Mouse (Mus musculus): ENCODE results near the gene Olfr279. TPM values are rescaled to one million over a fixed set of nuclear protein-coding genes. Genes with fewer than 3 reads are reported as not detected.

The Olfr279 gene
- polyA plus RNA-seq (2014; fragmentation: Nextera tagmentation; extraction: Ambion mirVana): not detected in 2 replicates

- H3K4me3 ChIP-seq (replicated peaks; ENCODE audit: low read depth, low read length): no peak within 1 kb of the TSS
- 72% methylated on average over 4 of the region's 4 CpGs for WGBS
Measured at GRCm38 (mm10) chr15:98492102-98492501, at the start of gene Olfr279. TSS of gene Olfr279 (plus strand) at chr15:98492402.

DNA sequence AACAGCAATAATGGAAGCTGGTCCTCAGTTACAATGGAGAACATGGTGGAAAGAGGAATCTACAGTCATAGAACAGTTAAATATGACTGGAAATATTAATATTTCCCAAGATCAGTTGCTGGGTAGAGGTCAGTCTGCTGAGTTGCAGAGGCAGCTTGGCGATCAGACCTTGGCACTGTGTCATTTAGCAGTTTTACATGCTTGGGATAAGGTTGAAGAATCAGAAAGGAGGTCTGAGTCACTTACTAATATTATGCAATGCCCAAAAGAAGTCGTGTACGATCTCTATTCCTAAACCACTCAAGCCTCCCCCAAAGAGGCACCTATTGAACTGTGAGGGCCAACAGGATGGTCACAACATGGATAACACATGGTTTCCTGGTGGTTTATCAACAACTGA is 47.6 kb upstream of the Olfr279 start:
- H3K9ac ChIP-seq (replicated peaks; ENCODE audit: low read length): no peak overlapping the region
- DNase-seq: no peak
- 84% methylated on average over 3 of the region's 3 CpGs for WGBS
- no peaks in the 10 kb centered on the region for H3K9me3 ChIP-seq (ENCODE audit: control insufficient read depth, low read length)
- no peaks in the 10 kb centered on the region for H3K4me1 ChIP-seq (ENCODE audit: control insufficient read depth, insufficient read depth, low read length)
- H3K36me3 ChIP-seq (ENCODE audit: control insufficient read depth, insufficient read depth, low read length): no peaks in the 10 kb centered on the region
- no peak overlapping the region for H3K4me2 ChIP-seq (ENCODE audit: low read length)
- H3K4me3 ChIP-seq (replicated peaks; ENCODE audit: low read depth, low read length): no peak overlapping the region
- no peak overlapping the region for H3K27ac ChIP-seq (replicated peaks; ENCODE audit: low read depth, low read length)
- no peaks in the 10 kb centered on the region for H3K27me3 ChIP-seq (ENCODE audit: control insufficient read depth, insufficient read depth, low read length)
- no peak for ATAC-seq (ENCODE audit: low FRiP score, low TSS enrichment)

More at GRCm38 (mm10) chr15:98492102-98492501, at the start of gene Olfr279:
- H3K27me3 ChIP-seq (ENCODE audit: control insufficient read depth, insufficient read depth, low read length): no peaks in the 10 kb centered on the region
- no peaks in the 10 kb centered on the region for H3K9me3 ChIP-seq (ENCODE audit: control insufficient read depth, low read length)
- DNase-seq (no peak), ATAC-seq (ENCODE audit: low FRiP score, low TSS enrichment) (no peak)
- no peak within 1 kb of the TSS for H3K27ac ChIP-seq (replicated peaks; ENCODE audit: low read depth, low read length)
- H3K4me2 ChIP-seq (ENCODE audit: low read length): no peak within 1 kb of the TSS
- no peaks in the 10 kb centered on the region for H3K36me3 ChIP-seq (ENCODE audit: control insufficient read depth, insufficient read depth, low read length)
- H3K9ac ChIP-seq (replicated peaks; ENCODE audit: low read length): no peak within 1 kb of the TSS
- no peaks in the 10 kb centered on the region for H3K4me1 ChIP-seq (ENCODE audit: control insufficient read depth, insufficient read depth, low read length)

GRCm38 (mm10) chr15:98448521-98448920 is 43.7 kb upstream of the Olfr279 start:
- Histone ChIP-seq H3K36me3 (ENCODE audit: control insufficient read depth, insufficient read depth, low read length) (no peaks in the 10 kb centered on the region), H3K9me3 (ENCODE audit: control insufficient read depth, low read length) (no peaks in the 10 kb centered on the region), H3K4me2 (ENCODE audit: low read length) (peak overlapping the region; percentile 17; the same call in 1 of the 2 replicates), H3K4me1 (ENCODE audit: control insufficient read depth, insufficient read depth, low read length) (no peaks in the 10 kb centered on the region), H3K27me3 (ENCODE audit: control insufficient read depth, insufficient read depth, low read length) (no peaks in the 10 kb centered on the region), H3K9ac (replicated peaks; ENCODE audit: low read length) (no peak overlapping the region), H3K4me3 (replicated peaks; ENCODE audit: low read depth, low read length) (no peak overlapping the region), H3K27ac (replicated peaks; ENCODE audit: low read depth, low read length) (no peak overlapping the region)
- ATAC-seq (ENCODE audit: low FRiP score, low TSS enrichment) (no peak), DNase-seq (peak; percentile 41)
- 51% methylated on average over 4 of the region's 4 CpGs for WGBS

DNA sequence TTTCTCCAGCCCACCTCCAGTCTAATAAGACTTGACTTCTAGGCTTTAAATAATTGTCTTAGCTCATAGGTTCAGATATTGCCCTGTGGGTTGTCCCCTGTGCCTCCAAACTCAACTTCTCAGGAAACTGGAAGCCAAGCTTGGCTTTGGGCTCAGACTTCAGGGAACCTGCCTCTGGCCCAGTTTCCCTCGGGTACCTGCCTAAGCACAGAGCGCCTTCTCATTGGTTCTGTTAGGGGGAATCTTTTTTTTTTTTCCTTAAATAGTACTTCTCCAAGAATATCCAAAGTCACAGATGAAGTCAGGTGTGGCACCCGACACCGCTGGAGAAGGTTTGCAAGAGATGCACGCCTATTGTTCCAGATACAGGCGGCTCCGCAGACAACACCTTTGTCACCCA is 39.9 kb upstream of the Olfr279 start, which contains the start of gene Olfr281:
Gene Olfr281, plus strand, starts transcription at position 301 of the 400 bp plus-strand sequence.
- Histone ChIP-seq H3K27me3 (ENCODE audit: control insufficient read depth, insufficient read depth, low read length) (no peaks in the 10 kb centered on the region), H3K4me2 (ENCODE audit: low read length) (no peak within 1 kb of the TSS), H3K9me3 (ENCODE audit: control insufficient read depth, low read length) (no peaks in the 10 kb centered on the region), H3K36me3 (ENCODE audit: control insufficient read depth, insufficient read depth, low read length) (no peaks in the 10 kb centered on the region), H3K27ac (replicated peaks; ENCODE audit: low read depth, low read length) (no peak within 1 kb of the TSS), H3K9ac (replicated peaks; ENCODE audit: low read length) (no peak within 1 kb of the TSS), H3K4me3 (replicated peaks; ENCODE audit: low read depth, low read length) (no peak within 1 kb of the TSS), H3K4me1 (ENCODE audit: control insufficient read depth, insufficient read depth, low read length) (no peaks in the 10 kb centered on the region)
- DNase-seq (no peak), ATAC-seq (ENCODE audit: low FRiP score, low TSS enrichment) (no peak)
- 92% methylated on average over 7 of the region's 7 CpGs for WGBS

GRCm38 (mm10) chr15:98469596-98469995 is 22.6 kb upstream of the Olfr279 start, which contains the start of gene OR5BS1P:
TSS of gene OR5BS1P (plus strand) at chr15:98469896.
- Histone ChIP-seq H3K4me1 (ENCODE audit: control insufficient read depth, insufficient read depth, low read length) (no peaks in the 10 kb centered on the region), H3K4me3 (replicated peaks; ENCODE audit: low read depth, low read length) (no peak within 1 kb of the TSS), H3K27me3 (ENCODE audit: control insufficient read depth, insufficient read depth, low read length) (no peaks in the 10 kb centered on the region), H3K27ac (replicated peaks; ENCODE audit: low read depth, low read length) (no peak within 1 kb of the TSS), H3K9ac (replicated peaks; ENCODE audit: low read length) (no peak within 1 kb of the TSS), H3K4me2 (ENCODE audit: low read length) (no peak within 1 kb of the TSS), H3K9me3 (ENCODE audit: control insufficient read depth, low read length) (no peaks in the 10 kb centered on the region), H3K36me3 (ENCODE audit: control insufficient read depth, insufficient read depth, low read length) (no peaks in the 10 kb centered on the region)
- DNase-seq (no peak), ATAC-seq (ENCODE audit: low FRiP score, low TSS enrichment) (no peak)
- 86% methylated on average over 4 of the region's 4 CpGs for WGBS

GRCm38 (mm10) chr15:98471539-98471938 is 20.7 kb upstream of the Olfr279 start:
- Histone ChIP-seq H3K27ac (replicated peaks; ENCODE audit: low read depth, low read length) (no peak overlapping the region), H3K9me3 (ENCODE audit: control insufficient read depth, low read length) (no peaks in the 10 kb centered on the region), H3K4me3 (replicated peaks; ENCODE audit: low read depth, low read length) (no peak overlapping the region), H3K36me3 (ENCODE audit: control insufficient read depth, insufficient read depth, low read length) (no peaks in the 10 kb centered on the region), H3K4me1 (ENCODE audit: control insufficient read depth, insufficient read depth, low read length) (no peaks in the 10 kb centered on the region), H3K9ac (replicated peaks; ENCODE audit: low read length) (no peak overlapping the region), H3K4me2 (ENCODE audit: low read length) (no peak overlapping the region), H3K27me3 (ENCODE audit: control insufficient read depth, insufficient read depth, low read length) (no peaks in the 10 kb centered on the region)
- DNase-seq (no peak), ATAC-seq (ENCODE audit: low FRiP score, low TSS enrichment) (no peak)
- 91% methylated on average over 13 of the region's 13 CpGs for WGBS

- Histone ChIP-seq H3K4me2 (ENCODE audit: low read length) (no peak overlapping the region), H3K9ac (replicated peaks; ENCODE audit: low read length) (no peak overlapping the region), H3K27me3 (ENCODE audit: control insufficient read depth, insufficient read depth, low read length) (no peaks in the 10 kb centered on the region), H3K27ac (replicated peaks; ENCODE audit: low read depth, low read length) (no peak overlapping the region), H3K36me3 (ENCODE audit: control insufficient read depth, insufficient read depth, low read length) (no peaks in the 10 kb centered on the region), H3K4me1 (ENCODE audit: control insufficient read depth, insufficient read depth, low read length) (no peaks in the 10 kb centered on the region), H3K9me3 (ENCODE audit: control insufficient read depth, low read length) (no peaks in the 10 kb centered on the region), H3K4me3 (replicated peaks; ENCODE audit: low read depth, low read length) (no peak overlapping the region)
- no peak for ATAC-seq (ENCODE audit: low FRiP score, low TSS enrichment)
- 74% methylated on average over 10 of the region's 10 CpGs for WGBS
- DNase-seq: no peak
Measured at GRCm38 (mm10) chr15:98474958-98475357, 17.2 kb upstream of the Olfr279 start.

- DNase-seq (peak; percentile 42), ATAC-seq (ENCODE audit: low FRiP score, low TSS enrichment) (no peak)
- Histone ChIP-seq H3K4me2 (ENCODE audit: low read length) (no peak overlapping the region), H3K4me3 (replicated peaks; ENCODE audit: low read depth, low read length) (no peak overlapping the region), H3K27me3 (ENCODE audit: control insufficient read depth, insufficient read depth, low read length) (no peaks in the 10 kb centered on the region), H3K9ac (replicated peaks; ENCODE audit: low read length) (no peak overlapping the region), H3K9me3 (ENCODE audit: control insufficient read depth, low read length) (no peaks in the 10 kb centered on the region), H3K36me3 (ENCODE audit: control insufficient read depth, insufficient read depth, low read length) (no peaks in the 10 kb centered on the region), H3K4me1 (ENCODE audit: control insufficient read depth, insufficient read depth, low read length) (no peaks in the 10 kb centered on the region), H3K27ac (replicated peaks; ENCODE audit: low read depth, low read length) (no peak overlapping the region)
- WGBS: 59% methylated on average over 10 of the region's 10 CpGs
Measured at GRCm38 (mm10) chr15:98475382-98475781, 16.8 kb upstream of the Olfr279 start.

- Histone ChIP-seq H3K9me3 (ENCODE audit: control insufficient read depth, low read length) (no peaks in the 10 kb centered on the region), H3K36me3 (ENCODE audit: control insufficient read depth, insufficient read depth, low read length) (no peaks in the 10 kb centered on the region), H3K4me3 (replicated peaks; ENCODE audit: low read depth, low read length) (no peak overlapping the region), H3K4me2 (ENCODE audit: low read length) (no peak overlapping the region), H3K4me1 (ENCODE audit: control insufficient read depth, insufficient read depth, low read length) (no peaks in the 10 kb centered on the region), H3K27me3 (ENCODE audit: control insufficient read depth, insufficient read depth, low read length) (no peaks in the 10 kb centered on the region), H3K27ac (replicated peaks; ENCODE audit: low read depth, low read length) (no peak overlapping the region), H3K9ac (replicated peaks; ENCODE audit: low read length) (no peak overlapping the region)
- DNase-seq (no peak), ATAC-seq (ENCODE audit: low FRiP score, low TSS enrichment) (no peak)
- WGBS: 81% methylated on average over 5 of the region's 5 CpGs
Measured at GRCm38 (mm10) chr15:98476281-98476680, 15.9 kb upstream of the Olfr279 start.

Measured in midbrain, embryonic 14.5 days (tissue).